Mouse (Mus musculus) liver, embryonic 15.5 days (tissue): ENCODE results near the gene Dpp7. TPM values are rescaled to one million over a fixed set of nuclear protein-coding genes. Genes with fewer than 3 reads are reported as not detected.

ENCODE experiments used
- ATAC-seq: fragments of 200-750 bp; cut with Nextera tagmentation; 2 replicates; pipeline ENCODE4 v1.8.0; 2017; ENCODE audit warnings: moderate number of reproducible peaks, mild to moderate bottlenecking, moderate library complexity; ENCODE audit not compliant: insufficient read depth
- H3K27ac ChIP-seq: fragments of 300-500 bp; sonication (generic); replicated peaks from 2 replicates; pipeline ENCODE4 v1.5.1; 2015; ENCODE audit warnings: mild to moderate bottlenecking, inconsistent platforms
- H3K27me3 ChIP-seq: fragments of 300-500 bp; sonication (generic); 2 replicates; pipeline ENCODE4 v1.6.1; 2015; ENCODE audit warnings: mild to moderate bottlenecking, inconsistent platforms
- H3K36me3 ChIP-seq: fragments of 300-500 bp; sonication (generic); replicated peaks from 2 replicates; pipeline ENCODE4 v1.6.1; 2015; ENCODE audit warnings: moderate library complexity, mild to moderate bottlenecking, inconsistent platforms
- H3K4me1 ChIP-seq: fragments of 300-500 bp; sonication (generic); replicated peaks from 2 replicates; pipeline ENCODE4 v1.6.1; 2015; ENCODE audit warnings: inconsistent platforms
- H3K4me2 ChIP-seq: fragments of 300-500 bp; sonication (generic); 2 replicates; pipeline ENCODE4 v1.6.1; 2015; ENCODE audit warnings: moderate library complexity, mild to moderate bottlenecking, inconsistent platforms
- H3K4me3 ChIP-seq: fragments of 300-500 bp; sonication (generic); replicated peaks from 2 replicates; pipeline ENCODE4 v1.5.1; 2015; ENCODE audit warnings: mild to moderate bottlenecking, inconsistent platforms
- H3K9ac ChIP-seq: fragments of 300-500 bp; sonication (generic); 2 replicates; pipeline ENCODE4 v1.6.1; 2015; ENCODE audit warnings: moderate library complexity, mild to moderate bottlenecking, inconsistent platforms
- H3K9me3 ChIP-seq: fragments of 300-500 bp; sonication (generic); replicated peaks from 2 replicates; pipeline ENCODE4 v1.6.1; 2016; ENCODE audit warnings: inconsistent platforms
- WGBS: fragments of 180-500 bp; shearing (Covaris S2); methylation state at CpG from one replicate; pipeline ENCODE4 v1.1.7; 2015; ENCODE audit warnings: mixed read lengths; ENCODE audit not compliant: insufficient replicate concordance; 5-methylcytosine and 5-hydroxymethylcytosine counted together
- polyA plus RNA-seq: library from polyadenylated mRNA; unstranded; fragments of >200 nt; fragmentation: Nextera tagmentation; extraction: Ambion mirVana; gene quantifications from 2 replicates; pipeline ENCODE4 v1.2.1, GENCODE M21; 2015

Gene Dpp7
- polyA plus RNA-seq, result 11.5 and 14.7 TPM in 2 replicates

DNA sequence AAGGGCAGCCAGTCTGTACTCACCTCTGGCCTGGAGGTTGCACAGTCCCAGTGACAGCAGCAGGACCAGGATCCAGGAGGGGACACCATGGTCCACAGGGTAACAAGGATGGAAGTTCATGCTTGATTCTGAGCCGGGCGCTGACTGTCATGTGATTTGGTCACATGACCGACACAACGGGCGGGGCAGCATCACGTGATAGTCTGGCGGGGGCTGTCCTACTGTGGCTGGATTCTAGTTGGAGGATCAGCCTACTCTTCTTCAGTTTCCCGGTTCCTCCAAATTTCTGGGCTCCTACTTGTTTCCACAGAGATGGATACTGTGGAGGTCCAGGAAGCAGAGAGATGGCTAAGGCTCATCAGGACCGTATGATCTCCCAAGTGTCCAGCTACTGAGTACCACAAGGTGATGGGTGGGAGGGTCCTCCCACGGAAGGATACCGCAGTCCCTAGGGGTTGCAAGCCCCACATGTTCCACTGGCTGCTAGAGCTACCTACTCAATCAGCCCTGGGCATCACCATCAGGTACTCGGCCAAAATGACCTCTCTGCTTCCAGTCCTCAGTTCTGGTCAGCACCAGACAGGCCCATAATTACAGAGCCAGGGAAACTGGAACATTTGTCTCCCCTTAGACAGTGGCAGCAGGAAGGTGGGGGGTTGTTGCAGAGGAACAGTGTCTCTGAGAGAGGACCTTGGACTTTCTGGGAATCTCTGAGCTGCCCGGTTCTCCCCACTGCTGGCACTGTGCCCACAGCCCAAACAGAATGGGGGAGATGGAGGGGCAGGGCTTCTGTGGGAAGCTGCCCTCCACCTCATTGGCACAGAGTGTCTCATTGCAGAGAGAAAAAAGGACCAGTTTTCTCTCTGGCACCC is at the start of gene Dpp7:
Dpp7 (minus strand) TSS at position 152 of the 872 bp plus-strand sequence.
- ATAC-seq, result peak; percentile 70
- Histone ChIP-seq H3K9ac (peak within 1 kb of the TSS; percentile 36), H3K36me3 (peaks cover 15% of the 10 kb centered on the region), H3K27me3 (no peaks in the 10 kb centered on the region), H3K4me1 (peaks cover 24% of the 10 kb centered on the region), H3K4me3 (peak within 1 kb of the TSS; percentile 60), H3K9me3 (no peaks in the 10 kb centered on the region), H3K27ac (0 out of 2 replicates have a peak within 1 kb of the TSS, but pooled peaks have one; percentile 8), H3K4me2 (peak within 1 kb of the TSS; percentile 82)
- 5% methylated on average over 13 of the region's 13 CpGs for WGBS

DNA sequence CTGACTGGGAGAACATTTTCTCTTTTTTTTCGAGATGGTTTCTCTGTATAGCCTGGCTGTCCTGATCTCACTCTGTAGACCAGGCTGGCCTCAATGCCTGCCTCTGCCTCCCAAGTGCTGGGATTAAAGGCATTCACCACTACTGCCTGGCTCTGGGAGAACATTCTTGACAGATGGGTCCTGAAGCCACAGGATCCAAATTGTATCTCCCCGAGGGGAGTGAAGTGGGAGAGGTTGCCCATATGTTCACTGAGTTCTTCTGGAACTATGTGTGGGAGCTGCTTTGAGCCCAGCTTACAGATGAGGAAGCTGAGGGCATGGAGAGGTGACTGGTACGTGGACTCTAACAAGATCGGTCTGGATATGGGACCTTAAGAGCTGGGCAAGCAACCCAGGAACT is 47.8 kb upstream of the Dpp7 start:
- WGBS, result 47% methylated on average over 4 of the region's 4 CpGs
- H3K4me2 ChIP-seq, result no peak overlapping the region
- H3K36me3 ChIP-seq, result no peaks in the 10 kb centered on the region
- H3K4me3 ChIP-seq, result no peak overlapping the region
- H3K9ac ChIP-seq, result no peak overlapping the region
- H3K27me3 ChIP-seq, result peaks cover 91% of the 10 kb centered on the region
- no peaks in the 10 kb centered on the region for H3K9me3 ChIP-seq
- ATAC-seq, result no peak
- peaks cover 9% of the 10 kb centered on the region for H3K4me1 ChIP-seq
- no peak overlapping the region for H3K27ac ChIP-seq

DNA sequence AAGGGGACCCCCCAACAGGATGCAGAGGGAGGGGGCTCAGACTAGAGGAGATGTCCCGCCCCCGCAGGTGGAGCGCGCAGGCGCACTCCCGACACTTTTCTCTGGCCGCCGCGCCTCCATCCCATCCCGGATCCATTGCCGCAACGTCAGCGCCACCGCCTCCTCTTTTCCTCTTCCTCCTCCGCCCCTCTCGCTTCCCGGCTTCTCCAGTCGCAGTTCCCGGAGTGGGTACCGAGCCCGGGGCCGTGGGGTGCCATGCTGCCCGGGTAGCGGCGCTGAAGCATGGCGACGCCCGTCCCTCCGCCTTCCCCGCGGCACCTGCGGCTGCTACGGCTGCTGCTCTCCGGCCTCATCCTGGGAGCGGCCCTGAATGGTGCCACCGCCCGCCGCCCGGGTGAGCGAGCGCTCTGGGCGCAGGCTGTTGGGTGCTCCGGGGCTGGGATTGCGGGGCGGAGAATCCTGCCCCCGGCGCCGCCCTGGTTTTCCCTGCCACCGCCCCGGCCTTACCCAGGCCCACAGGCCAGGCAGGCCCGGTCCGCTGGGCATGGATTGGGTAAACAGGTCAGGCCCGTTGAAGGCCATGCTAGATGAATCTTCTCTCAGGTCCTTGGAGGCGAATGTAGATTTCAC is 46.9 kb upstream of the Dpp7 start:
- peak overlapping the region; percentile 57 for H3K4me2 ChIP-seq
- no peak for ATAC-seq
- H3K9ac ChIP-seq, result 0 out of 2 replicates have a peak overlapping the region, but pooled peaks have one; percentile 12
- 4% methylated on average over 54 of the region's 54 CpGs for WGBS
- no peak overlapping the region for H3K27ac ChIP-seq
- no peaks in the 10 kb centered on the region for H3K36me3 ChIP-seq
- peaks cover 9% of the 10 kb centered on the region for H3K4me1 ChIP-seq
- H3K4me3 ChIP-seq, result peak overlapping the region; percentile 47
- H3K9me3 ChIP-seq, result no peaks in the 10 kb centered on the region
- peaks cover 94% of the 10 kb centered on the region for H3K27me3 ChIP-seq

DNA sequence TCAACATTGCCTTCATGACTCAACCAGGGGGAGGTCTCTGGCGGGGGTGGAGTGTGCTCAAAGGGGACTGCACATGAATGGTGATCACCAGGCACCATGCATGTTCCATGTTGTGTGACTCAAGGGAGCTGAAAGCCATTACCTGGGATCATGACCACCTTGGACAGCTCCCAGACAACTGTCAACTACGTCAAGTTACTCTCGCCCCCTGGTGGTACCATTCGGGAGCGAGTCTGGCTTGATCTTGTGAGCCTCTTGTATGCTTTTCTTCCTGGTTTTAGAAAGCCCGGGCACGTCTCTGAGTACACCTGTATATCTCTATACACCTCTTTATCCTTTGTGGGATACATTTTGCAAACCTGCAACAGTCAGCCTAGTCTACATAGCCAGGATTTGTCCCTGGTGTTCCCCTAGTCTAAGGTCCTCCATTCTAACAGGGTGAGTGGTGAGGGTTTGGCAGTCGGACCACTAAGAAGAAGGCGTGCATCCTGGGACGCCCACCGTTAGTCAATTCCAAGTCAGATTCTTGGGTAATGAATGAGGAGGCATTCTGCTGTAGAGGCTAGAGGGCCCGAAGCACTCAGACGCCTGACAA is 46.3 kb upstream of the Dpp7 start:
- H3K9me3 ChIP-seq, result no peaks in the 10 kb centered on the region
- H3K36me3 ChIP-seq, result no peaks in the 10 kb centered on the region
- H3K9ac ChIP-seq, result no peak overlapping the region
- ATAC-seq, result no peak; the same call in 1 of the 2 replicates
- no peak overlapping the region for H3K27ac ChIP-seq
- H3K4me1 ChIP-seq, result peaks cover 9% of the 10 kb centered on the region
- 2% methylated on average over 13 of the region's 13 CpGs for whole genome bisulfite sequencing
- H3K4me3 ChIP-seq, result peak overlapping the region; percentile 47
- H3K4me2 ChIP-seq, result peak overlapping the region; percentile 57
- H3K27me3 ChIP-seq, result peaks cover 98% of the 10 kb centered on the region

- 4% methylated on average over 17 of the region's 17 CpGs for WGBS
- H3K36me3 ChIP-seq, result no peaks in the 10 kb centered on the region
- H3K4me2 ChIP-seq, result peak overlapping the region; percentile 33; the same call in 1 of the 2 replicates
- H3K4me1 ChIP-seq, result peaks cover 16% of the 10 kb centered on the region
- no peak overlapping the region for H3K27ac ChIP-seq
- peaks cover 99% of the 10 kb centered on the region for H3K27me3 ChIP-seq
- ATAC-seq, result no peak
- H3K9ac ChIP-seq, result no peak overlapping the region
- no peaks in the 10 kb centered on the region for H3K9me3 ChIP-seq
- H3K4me3 ChIP-seq, result no peak overlapping the region
These were observed 44.6 kb upstream of the Dpp7 start for GRCm38 (mm10) chr2:25400764-25401163.

DNA sequence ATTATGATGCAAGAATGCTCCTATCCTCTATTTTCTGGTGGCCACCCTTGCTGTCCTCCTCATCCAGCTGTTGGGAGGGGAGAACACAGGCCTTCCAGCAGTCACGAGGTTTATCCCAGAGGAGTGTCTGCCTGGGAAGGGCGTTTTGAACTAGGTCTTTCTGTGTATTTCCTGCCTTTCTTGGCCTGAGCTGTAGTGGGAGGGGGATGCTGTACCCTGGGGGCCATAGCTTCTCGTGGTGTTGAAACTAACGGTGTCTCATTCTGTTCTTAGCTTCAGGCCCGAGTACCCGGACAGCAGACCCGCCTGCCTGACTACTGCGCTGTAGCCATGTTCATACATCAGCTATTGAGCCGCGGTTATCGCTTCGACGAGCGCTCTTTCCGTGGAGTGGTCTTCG is 44.1 kb upstream of the Dpp7 start:
- ATAC-seq, result no peak
- Histone ChIP-seq H3K4me2 (peak overlapping the region; percentile 33; the same call in 1 of the 2 replicates), H3K4me1 (peaks cover 19% of the 10 kb centered on the region), H3K9ac (no peak overlapping the region), H3K27ac (no peak overlapping the region), H3K27me3 (peaks cover 99% of the 10 kb centered on the region), H3K4me3 (no peak overlapping the region), H3K9me3 (no peaks in the 10 kb centered on the region), H3K36me3 (no peaks in the 10 kb centered on the region)
- WGBS, result 22% methylated on average over 16 of the region's 16 CpGs

DNA sequence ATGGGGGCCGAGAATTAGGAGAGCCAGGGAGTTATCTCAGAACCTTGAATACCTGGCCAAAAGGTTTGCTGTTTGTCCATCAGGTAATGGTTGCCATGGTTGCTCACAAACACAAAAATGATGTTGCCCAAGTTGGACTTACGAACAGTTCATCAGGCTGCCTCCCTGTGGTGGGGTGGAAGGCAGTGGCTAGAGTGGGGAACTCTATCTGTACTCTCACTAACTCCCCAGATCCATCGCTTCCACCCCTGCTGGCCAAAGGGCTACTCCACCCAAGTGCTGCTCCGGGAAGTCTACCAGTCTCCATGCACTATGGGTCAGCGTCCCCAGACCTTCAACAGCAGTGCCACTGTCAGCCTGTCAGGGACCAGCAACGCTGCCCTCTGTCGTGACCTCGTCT is 42.9 kb upstream of the Dpp7 start, which contains the start of gene Npdc1:
Npdc1 (plus strand) TSS at position 301 of the 400 bp plus-strand sequence.
- peaks cover 100% of the 10 kb centered on the region for H3K27me3 ChIP-seq
- H3K4me3 ChIP-seq, result no peak within 1 kb of the TSS
- H3K4me2 ChIP-seq, result no peak within 1 kb of the TSS
- ATAC-seq, result no peak
- H3K4me1 ChIP-seq, result peaks cover 19% of the 10 kb centered on the region
- no peak within 1 kb of the TSS for H3K9ac ChIP-seq
- 41% methylated on average over 8 of the region's 8 CpGs for WGBS
- no peak within 1 kb of the TSS for H3K27ac ChIP-seq
- no peaks in the 10 kb centered on the region for H3K36me3 ChIP-seq
- H3K9me3 ChIP-seq, result no peaks in the 10 kb centered on the region

- Histone ChIP-seq H3K27me3 (peaks cover 100% of the 10 kb centered on the region), H3K36me3 (no peaks in the 10 kb centered on the region), H3K27ac (no peak overlapping the region), H3K9ac (no peak overlapping the region), H3K4me2 (no peak overlapping the region), H3K4me1 (peaks cover 16% of the 10 kb centered on the region), H3K9me3 (no peaks in the 10 kb centered on the region), H3K4me3 (no peak overlapping the region)
- ATAC-seq, result no peak
- 71% methylated on average over 7 of the region's 7 CpGs for WGBS
These were observed 41.9 kb upstream of the Dpp7 start for GRCm38 (mm10) chr2:25398065-25398464.

- H3K9ac ChIP-seq, result no peak overlapping the region
- no peak overlapping the region for H3K27ac ChIP-seq
- H3K4me3 ChIP-seq, result no peak overlapping the region
- 38% methylated on average over 1 of the region's 1 CpGs for WGBS
- H3K9me3 ChIP-seq, result no peaks in the 10 kb centered on the region
- ATAC-seq, result no peak
- H3K4me2 ChIP-seq, result no peak overlapping the region
- H3K36me3 ChIP-seq, result no peaks in the 10 kb centered on the region
- H3K27me3 ChIP-seq, result peaks cover 89% of the 10 kb centered on the region
- peaks cover 13% of the 10 kb centered on the region for H3K4me1 ChIP-seq
These were observed 40.9 kb upstream of the Dpp7 start for GRCm38 (mm10) chr2:25397010-25397409.

DNA sequence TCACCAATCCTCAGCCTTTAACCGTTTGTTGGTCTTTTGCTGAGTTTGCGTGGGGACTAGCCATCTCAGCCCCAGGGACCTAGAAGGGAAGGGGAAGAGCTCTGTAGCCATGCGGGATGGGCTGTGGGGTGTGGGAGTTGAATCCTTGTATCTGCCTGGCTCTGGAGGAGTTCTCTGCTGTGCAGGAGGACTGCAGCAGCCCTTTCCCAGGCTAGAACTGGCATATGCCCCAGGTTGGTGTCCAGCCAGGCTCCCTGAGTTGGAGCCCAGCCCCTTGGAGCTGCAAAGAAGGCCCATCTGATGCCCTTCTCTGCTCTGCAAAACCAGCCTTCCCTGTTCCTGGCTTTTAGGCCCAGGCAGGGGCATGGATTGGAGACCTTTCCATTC is 40.4 kb upstream of the Dpp7 start:
- WGBS, result 16% methylated on average over 3 of the region's 3 CpGs
- H3K4me3 ChIP-seq, result no peak overlapping the region
- peaks cover 13% of the 10 kb centered on the region for H3K4me1 ChIP-seq
- peaks cover 85% of the 10 kb centered on the region for H3K27me3 ChIP-seq
- no peaks in the 10 kb centered on the region for H3K36me3 ChIP-seq
- peak overlapping the region; percentile 73 for H3K4me2 ChIP-seq
- H3K9ac ChIP-seq, result no peak overlapping the region
- H3K9me3 ChIP-seq, result no peaks in the 10 kb centered on the region
- ATAC-seq, result no peak
- no peak overlapping the region for H3K27ac ChIP-seq
